Mouse (Mus musculus) stomach, embryonic 16.5 days (tissue): Measurements from ENCODE around the gene Pdcd1. TPM values are rescaled to one million over a fixed set of nuclear protein-coding genes. Genes with fewer than 3 reads are reported as not detected.
"Not testable (repeated sequence)": the region's sequence is repeated elsewhere in the genome, so short reads cannot be mapped to it uniquely, and the experiment has no call there.

ENCODE experiments used
- ATAC-seq: fragments of 200-750 bp; cut with Nextera tagmentation; 2 replicates; pipeline ENCODE4 v1.8.0; 2017; ENCODE audit warnings: moderate number of reproducible peaks, moderate TSS enrichment; ENCODE audit not compliant: insufficient read depth, low FRiP score
- H3K27ac ChIP-seq: fragments of 300-500 bp; sonication (generic); 2 replicates; pipeline ENCODE4 v1.5.1; 2014; ENCODE audit warnings: low read length
- H3K27me3 ChIP-seq: fragments of 300-500 bp; sonication (generic); 2 replicates; pipeline ENCODE4 v1.6.1; 2014; ENCODE audit warnings: low read length, control low read depth, mixed read lengths; ENCODE audit not compliant: control insufficient read depth, insufficient read depth
- H3K36me3 ChIP-seq: fragments of 300-500 bp; sonication (generic); 2 replicates; pipeline ENCODE4 v1.6.1; 2014; ENCODE audit warnings: low read length; ENCODE audit not compliant: control insufficient read depth, insufficient read depth
- H3K4me1 ChIP-seq: fragments of 300-500 bp; sonication (generic); 2 replicates; pipeline ENCODE4 v1.6.1; 2014; ENCODE audit warnings: low read length, control low read depth, mixed read lengths; ENCODE audit not compliant: control insufficient read depth, insufficient read depth
- H3K4me2 ChIP-seq: fragments of 300-500 bp; sonication (generic); 2 replicates; pipeline ENCODE4 v1.6.1; 2014; ENCODE audit warnings: low read depth, low read length, mixed read lengths
- H3K4me3 ChIP-seq: fragments of 300-500 bp; sonication (generic); replicated peaks from 2 replicates; pipeline ENCODE4 v1.5.1; 2014; ENCODE audit warnings: mild to moderate bottlenecking, low read length
- H3K9ac ChIP-seq: fragments of 300-500 bp; sonication (generic); 2 replicates; pipeline ENCODE4 v1.6.1; 2014; ENCODE audit warnings: low read length
- H3K9me3 ChIP-seq: fragments of 300-500 bp; sonication (generic); replicated peaks from 2 replicates; pipeline ENCODE4 v1.6.1; 2016; ENCODE audit warnings: low read length, control low read depth; ENCODE audit not compliant: control insufficient read depth
- WGBS: fragments of 180-500 bp; shearing (Covaris S2); extraction: QIAGEN DNeasy Blood & Tissue Kit; methylation state at CpG from one replicate; pipeline ENCODE4 v1.1.7; 2014; 5-methylcytosine and 5-hydroxymethylcytosine counted together
- polyA plus RNA-seq: library from polyadenylated mRNA; unstranded; fragments of >200 nt; fragmentation: Nextera tagmentation; extraction: Ambion mirVana; gene quantifications from 2 replicates; pipeline ENCODE4 v1.2.1, GENCODE M21; 2015

Pdcd1 gene
- polyA plus RNA-seq, 1 experiment from 2014 or later, result 0.48 TPM

GRCm38 (mm10) chr1:94045559-94045958 is 6.8 kb downstream of the Pdcd1 start:
- no peak for ATAC-seq

GRCm38 (mm10) chr1:94040391-94040790 is 12.0 kb downstream of the Pdcd1 start:
- no peak overlapping the region for H3K9ac ChIP-seq
- no peaks in the 10 kb centered on the region for H3K27me3 ChIP-seq
- WGBS, result 87% methylated on average over 2 of the region's 2 CpGs
- no peak for ATAC-seq
- no peak overlapping the region for H3K27ac ChIP-seq
- H3K4me1 ChIP-seq, result no peaks in the 10 kb centered on the region
- H3K4me2 ChIP-seq, result no peak overlapping the region
- H3K36me3 ChIP-seq, result no peaks in the 10 kb centered on the region
- H3K4me3 ChIP-seq, result no peak overlapping the region
- H3K9me3 ChIP-seq, result no peaks in the 10 kb centered on the region

More at GRCm38 (mm10) chr1:94045559-94045958, 6.8 kb downstream of the Pdcd1 start:
- 58% methylated on average over 3 of the region's 3 CpGs for WGBS
- Histone ChIP-seq H3K4me3 (no peak overlapping the region), H3K27me3 (no peaks in the 10 kb centered on the region), H3K36me3 (no peaks in the 10 kb centered on the region), H3K27ac (no peak overlapping the region), H3K4me2 (no peak overlapping the region), H3K9ac (no peak overlapping the region), H3K4me1 (no peaks in the 10 kb centered on the region), H3K9me3 (no peaks in the 10 kb centered on the region)

DNA sequence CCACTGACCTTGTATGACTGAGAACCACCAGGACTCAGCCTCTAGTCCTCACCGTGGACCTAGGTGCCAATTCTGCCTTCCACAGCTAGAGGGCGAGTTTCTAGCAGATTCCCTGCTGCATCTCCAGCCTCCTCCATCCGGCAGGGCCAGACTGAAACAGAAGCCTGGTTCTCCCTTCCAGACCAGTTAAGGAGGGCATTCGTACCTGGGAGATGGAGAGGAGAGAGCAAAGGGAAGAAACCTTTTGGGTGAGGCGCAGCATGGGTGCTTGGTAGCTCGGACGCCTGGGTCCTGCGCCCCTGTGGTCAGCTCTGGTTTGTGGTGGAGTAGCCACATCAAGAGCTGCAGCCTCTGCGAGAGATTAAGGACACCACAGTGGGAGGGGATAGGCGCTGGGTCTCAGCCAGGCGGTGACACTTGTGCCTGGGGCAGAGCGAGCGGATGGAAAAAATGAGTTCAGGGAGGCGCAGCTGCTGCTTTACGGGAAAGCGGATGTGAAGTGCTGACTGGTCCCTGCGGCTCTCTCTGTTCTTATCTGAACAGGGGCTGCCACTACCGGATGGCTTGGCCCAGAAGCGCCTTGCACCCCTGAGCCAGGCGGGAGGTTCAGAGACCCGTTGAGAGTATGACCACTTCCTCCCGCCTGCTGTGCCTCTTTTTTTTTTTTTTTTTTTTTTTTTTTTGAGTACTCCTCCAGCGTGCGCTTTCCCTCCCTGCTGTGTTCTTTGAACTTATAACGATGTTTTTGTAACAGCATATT is 17.2 kb downstream of the Pdcd1 start:
- Histone ChIP-seq H3K27me3 (no peaks in the 10 kb centered on the region), H3K9me3 (no peaks in the 10 kb centered on the region), H3K4me2 (peak overlapping the region; percentile 81), H3K27ac (peak overlapping the region; percentile 59), H3K36me3 (no peaks in the 10 kb centered on the region), H3K9ac (peak overlapping the region; percentile 66), H3K4me1 (no peaks in the 10 kb centered on the region), H3K4me3 (peak overlapping the region; percentile 51)
- WGBS, result under 1% methylated on average over 25 of the region's 25 CpGs
- peak; percentile 82 for ATAC-seq

GRCm38 (mm10) chr1:94033075-94033602 is 19.2 kb downstream of the Pdcd1 start:
- Histone ChIP-seq H3K36me3 (no peaks in the 10 kb centered on the region), H3K4me2 (no peak overlapping the region), H3K4me1 (no peaks in the 10 kb centered on the region), H3K4me3 (no peak overlapping the region), H3K9me3 (no peaks in the 10 kb centered on the region), H3K9ac (no peak overlapping the region), H3K27me3 (no peaks in the 10 kb centered on the region), H3K27ac (no peak overlapping the region)
- no peak for ATAC-seq
- 76% methylated on average over 2 of the region's 2 CpGs for WGBS

GRCm38 (mm10) chr1:94028741-94029140 is 23.6 kb downstream of the Pdcd1 start:
- WGBS, result 89% methylated on average over 2 of the region's 2 CpGs
- ATAC-seq, result no peak
- no peak overlapping the region for H3K27ac ChIP-seq
- no peak overlapping the region for H3K9ac ChIP-seq
- H3K9me3 ChIP-seq, result no peaks in the 10 kb centered on the region
- no peaks in the 10 kb centered on the region for H3K36me3 ChIP-seq
- no peak overlapping the region for H3K4me3 ChIP-seq
- H3K4me1 ChIP-seq, result no peaks in the 10 kb centered on the region
- H3K4me2 ChIP-seq, result no peak overlapping the region
- H3K27me3 ChIP-seq, result no peaks in the 10 kb centered on the region

- 71% methylated on average over 12 of the region's 12 CpGs for WGBS
- H3K36me3 ChIP-seq, result no peaks in the 10 kb centered on the region
- H3K4me3 ChIP-seq, result no peak overlapping the region
- no peak overlapping the region for H3K9ac ChIP-seq
- no peak overlapping the region for H3K4me2 ChIP-seq
- ATAC-seq, result no peak
- no peaks in the 10 kb centered on the region for H3K27me3 ChIP-seq
- H3K27ac ChIP-seq, result no peak overlapping the region
- H3K4me1 ChIP-seq, result no peaks in the 10 kb centered on the region
- no peaks in the 10 kb centered on the region for H3K9me3 ChIP-seq
Observed at GRCm38 (mm10) chr1:94027506-94028108, 24.7 kb downstream of the Pdcd1 start.

DNA sequence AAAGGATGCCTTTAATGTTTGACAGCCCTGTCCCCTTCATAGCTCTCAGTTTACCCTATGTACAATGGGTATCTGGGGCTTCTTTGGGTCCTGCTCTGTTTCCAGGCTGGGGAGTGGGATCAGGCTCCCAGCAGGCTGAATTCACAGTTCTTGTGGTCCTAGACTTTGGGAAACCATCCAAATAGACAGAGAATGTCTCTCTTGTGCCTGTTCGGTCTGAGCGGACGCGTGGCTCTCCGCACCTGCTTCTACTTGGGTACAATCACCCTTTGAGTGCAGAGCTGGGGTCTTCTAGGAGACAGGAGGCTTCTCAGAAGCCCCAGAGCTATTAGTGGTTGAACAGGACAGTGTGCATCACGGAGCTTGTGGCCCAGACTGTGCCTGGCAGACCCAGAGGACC is 32.2 kb downstream of the Pdcd1 start, which contains the start of gene Neu4:
Neu4 (plus strand) TSS at position 301 of the 400 bp plus-strand sequence.
- Histone ChIP-seq H3K9me3 (no peaks in the 10 kb centered on the region), H3K4me2 (no peak within 1 kb of the TSS), H3K4me1 (no peaks in the 10 kb centered on the region), H3K4me3 (no peak within 1 kb of the TSS), H3K9ac (no peak within 1 kb of the TSS), H3K27me3 (no peaks in the 10 kb centered on the region), H3K36me3 (no peaks in the 10 kb centered on the region), H3K27ac (no peak within 1 kb of the TSS)
- ATAC-seq, result no peak
- WGBS, result 83% methylated on average over 6 of the region's 6 CpGs

DNA sequence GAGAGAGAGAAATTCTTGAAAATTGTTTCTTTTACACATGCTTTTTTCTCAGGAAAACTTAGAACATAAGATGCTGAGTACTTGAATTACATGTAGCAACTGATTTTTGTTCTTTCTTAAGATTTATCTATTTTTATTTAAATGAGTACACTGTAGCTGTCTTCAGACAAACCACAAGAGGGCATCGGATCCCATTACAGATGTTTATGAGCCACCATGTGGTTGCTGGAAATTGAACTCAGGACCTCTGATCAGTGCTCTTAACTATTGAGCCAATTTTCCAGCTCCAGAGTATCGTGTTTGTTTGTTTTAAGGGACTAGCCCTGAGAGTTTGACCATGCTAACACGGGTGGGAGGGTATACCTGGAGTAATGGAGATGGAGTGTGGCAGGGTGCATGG is 40.7 kb downstream of the Pdcd1 start:
- no peaks in the 10 kb centered on the region for H3K36me3 ChIP-seq
- WGBS, result 62% methylated on average over 3 of the region's 3 CpGs
- H3K27ac ChIP-seq, result no peak overlapping the region
- H3K9me3 ChIP-seq, result no peaks in the 10 kb centered on the region
- H3K4me3 ChIP-seq, result no peak overlapping the region
- ATAC-seq, result no peak
- no peak overlapping the region for H3K4me2 ChIP-seq
- no peaks in the 10 kb centered on the region for H3K27me3 ChIP-seq
- H3K9ac ChIP-seq, result no peak overlapping the region
- no peaks in the 10 kb centered on the region for H3K4me1 ChIP-seq

GRCm38 (mm10) chr1:94008826-94009225 is 43.5 kb downstream of the Pdcd1 start:
- not testable (repeated sequence) for H3K9ac ChIP-seq, H3K9me3 ChIP-seq, H3K4me1 ChIP-seq, ATAC-seq, H3K27ac ChIP-seq, H3K27me3 ChIP-seq, H3K36me3 ChIP-seq, H3K4me3 ChIP-seq, H3K4me2 ChIP-seq
- 84% methylated on average over 15 of the region's 19 CpGs for WGBS
